Mouse (Mus musculus) myocyte (in vitro differentiated cells): ENCODE data around the gene Evi5l. TPM values are rescaled to one million over a fixed set of nuclear protein-coding genes. Genes with fewer than 3 reads are reported as not detected.

Source experiments
- H3K27me3 ChIP-seq: one replicate; pipeline ENCODE4 v1.6.1; 2011; ENCODE audit not compliant: control insufficient read depth, insufficient read depth, insufficient read length
- H3K36me3 ChIP-seq: one replicate; pipeline ENCODE4 v1.6.1; 2011; ENCODE audit not compliant: control insufficient read depth, insufficient read depth
- H3K4me2 ChIP-seq: one replicate; pipeline ENCODE4 v1.6.1; 2011; ENCODE audit warnings: low read depth, control low read depth
- H3K4me3 ChIP-seq: one replicate; pipeline ENCODE4 v1.5.1; 2011; ENCODE audit warnings: mild to moderate bottlenecking, control low read depth, moderate library complexity
- H3K79me2 ChIP-seq: one replicate; pipeline ENCODE4 v1.6.1; 2011; ENCODE audit not compliant: control insufficient read depth, insufficient read depth
- H3ac ChIP-seq: one replicate; pipeline ENCODE4 v1.6.1; 2011; ENCODE audit not compliant: control insufficient read depth, insufficient read length
- CEBPB ChIP-seq: IDR thresholded peaks from 2 replicates; pipeline ENCODE4 v1.6.1; 2011; ENCODE audit warnings: mild to moderate bottlenecking, moderate library complexity; ENCODE audit not compliant: poor library complexity, insufficient read depth, severe bottlenecking
- E2F4 ChIP-seq: IDR thresholded peaks from one replicate; pipeline ENCODE4 v1.6.1; 2011; ENCODE audit warnings: mild to moderate bottlenecking, control low read depth, moderate library complexity; ENCODE audit not compliant: insufficient read depth
- MAX ChIP-seq: IDR thresholded peaks from one replicate; pipeline ENCODE4 v1.6.1; 2011; ENCODE audit warnings: low read depth, mild to moderate bottlenecking, control low read depth
- MYOD1 ChIP-seq, 3 experiments: IDR thresholded peaks; one replicate each; pipeline ENCODE4 v1.6.1; 2011; ENCODE audit warnings: control low read depth in 2 of 3, low read depth in 2 of 3, mild to moderate bottlenecking in 2 of 3, moderate library complexity in 1 of 3; ENCODE audit not compliant: insufficient read length in 2 of 3, control insufficient read depth in 1 of 3
- MYOG ChIP-seq, 3 experiments: IDR thresholded peaks; one replicate each; pipeline ENCODE4 v1.6.1; 2011; ENCODE audit warnings: control low read depth in 2 of 3, low read depth in 2 of 3, mild to moderate bottlenecking in 2 of 3; ENCODE audit not compliant: insufficient read length in 2 of 3, control insufficient read depth in 1 of 3, insufficient read depth in 1 of 3
- POLR2A ChIP-seq: IDR thresholded peaks from one replicate; pipeline ENCODE4 v1.6.1; 2011; ENCODE audit warnings: low read depth, mild to moderate bottlenecking, control low read depth, moderate library complexity; ENCODE audit not compliant: insufficient read length
- POLR2AphosphoS2 ChIP-seq: IDR thresholded peaks from one replicate; pipeline ENCODE4 v1.6.1; 2011; ENCODE audit warnings: low read depth, control low read depth; ENCODE audit not compliant: insufficient read length
- REST ChIP-seq: IDR thresholded peaks from one replicate; pipeline ENCODE4 v1.6.1; 2011; ENCODE audit warnings: mild to moderate bottlenecking, control low read depth, moderate library complexity; ENCODE audit not compliant: insufficient read depth, insufficient read length
- SRF ChIP-seq: IDR thresholded peaks from one replicate; pipeline ENCODE4 v1.6.1; 2011; ENCODE audit warnings: low read depth; ENCODE audit not compliant: control insufficient read depth, insufficient read length
- TCF12 ChIP-seq: IDR thresholded peaks from one replicate; pipeline ENCODE4 v1.6.1; 2011; ENCODE audit warnings: mild to moderate bottlenecking, control low read depth; ENCODE audit not compliant: poor library complexity, insufficient read depth, severe bottlenecking
- TCF3 ChIP-seq: IDR thresholded peaks from one replicate; pipeline ENCODE4 v1.6.1; 2011; ENCODE audit warnings: low read depth, control low read depth; ENCODE audit not compliant: insufficient read length
- USF1 ChIP-seq: IDR thresholded peaks from one replicate; pipeline ENCODE4 v1.6.1; 2011; ENCODE audit warnings: low read depth, mild to moderate bottlenecking, control low read depth, moderate library complexity
- polyA plus RNA-seq: library from polyadenylated mRNA; unstranded; fragments of >200 nt; fragmentation: generic; extraction: Trizol; gene quantifications from one replicate; pipeline ENCODE4 v1.2.1, GENCODE M21; 2012; ENCODE audit warnings: missing spikeins

Gene Evi5l
- polyA plus RNA-seq, 1 experiment, result 18.0 TPM

DNA sequence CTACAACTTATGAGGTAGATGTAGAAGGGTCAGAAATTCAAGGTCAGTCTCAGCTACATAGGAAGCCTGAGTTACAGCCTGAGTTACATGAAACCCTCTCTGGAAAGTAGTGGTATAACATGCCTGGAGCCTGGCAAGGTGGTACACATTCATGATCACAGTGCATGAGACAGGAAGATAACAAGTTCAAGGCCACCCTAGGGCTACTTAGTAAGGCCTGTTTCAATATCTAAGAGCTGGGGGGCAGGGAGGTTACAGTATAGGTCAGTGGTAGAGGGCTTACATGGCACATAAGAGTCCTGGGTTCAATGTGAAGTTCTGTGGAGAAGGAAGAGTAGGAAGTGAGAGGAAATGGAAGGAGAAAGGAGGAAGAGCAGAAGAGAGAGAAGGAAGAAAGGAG lies 22.2 kb downstream of the Evi5l start:
- H3ac ChIP-seq, result no peak overlapping the region
- no peaks in the 10 kb centered on the region for H3K79me2 ChIP-seq
- H3K4me3 ChIP-seq, result no peak overlapping the region
- TF ChIP-seq POLR2A (no peak), CEBPB (no peak), MYOG (IDR thresholded peaks at IDR 0.05; ENCODE audit: control insufficient read depth in 1 of 3, insufficient read depth in 1 of 3, insufficient read length in 2 of 3, low read depth in 2 of 3) (no peak), REST (no peak), TCF3 (no peak), E2F4 (no peak), SRF (no peak), USF1 (no peak), MYOD1 (IDR thresholded peaks at IDR 0.05; ENCODE audit: control insufficient read depth in 1 of 3, insufficient read length in 2 of 3, low read depth in 2 of 3) (no peak), POLR2AphosphoS2 (no peak), MAX (no peak)
- H3K4me2 ChIP-seq, result no peak overlapping the region
- peaks cover 12% of the 10 kb centered on the region for H3K36me3 ChIP-seq
- no peaks in the 10 kb centered on the region for H3K27me3 ChIP-seq

DNA sequence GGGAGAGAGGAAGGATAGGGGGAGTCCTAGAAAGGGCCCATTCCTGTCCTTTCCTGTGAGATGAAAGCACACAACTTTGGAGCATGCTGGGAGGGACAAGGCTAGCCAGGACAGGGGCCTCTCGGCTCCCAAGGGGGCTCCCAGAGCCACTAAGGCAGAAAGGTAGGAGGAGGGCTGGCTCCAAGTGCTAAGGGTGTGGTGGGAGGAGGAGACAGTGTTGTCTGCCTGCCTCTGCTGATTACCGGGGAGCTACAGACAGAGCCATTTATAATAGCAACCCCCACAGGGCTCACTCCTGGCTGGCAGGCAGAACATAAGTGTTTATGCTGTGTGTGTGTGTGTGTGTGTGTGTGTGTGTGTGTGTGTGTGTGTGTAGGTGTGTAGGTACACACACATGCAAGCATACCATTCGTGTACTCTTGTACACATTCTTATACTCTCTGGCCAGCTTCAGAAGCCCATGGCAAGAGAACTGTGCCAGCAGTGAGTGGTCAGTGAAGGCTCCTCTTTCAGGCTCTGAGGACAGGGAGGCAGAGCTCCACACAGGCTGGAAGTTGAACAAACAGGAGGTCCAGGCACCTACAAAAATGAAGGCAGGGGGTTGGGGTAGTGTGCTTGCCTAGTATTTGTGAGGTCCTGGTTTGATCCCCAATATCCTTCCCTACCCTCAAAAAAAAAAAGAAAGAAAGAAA lies 22.8 kb downstream of the Evi5l start:
- peaks cover 12% of the 10 kb centered on the region for H3K36me3 ChIP-seq
- H3K27me3 ChIP-seq, result no peaks in the 10 kb centered on the region
- no peak for TF ChIP-seq USF1
- no peak for TF ChIP-seq POLR2AphosphoS2
- no peak for TF ChIP-seq POLR2A
- no peak for TF ChIP-seq TCF12
- no peak overlapping the region for H3K4me3 ChIP-seq
- H3K4me2 ChIP-seq, result no peak overlapping the region
- no peak overlapping the region for H3ac ChIP-seq
- no peaks in the 10 kb centered on the region for H3K79me2 ChIP-seq

DNA sequence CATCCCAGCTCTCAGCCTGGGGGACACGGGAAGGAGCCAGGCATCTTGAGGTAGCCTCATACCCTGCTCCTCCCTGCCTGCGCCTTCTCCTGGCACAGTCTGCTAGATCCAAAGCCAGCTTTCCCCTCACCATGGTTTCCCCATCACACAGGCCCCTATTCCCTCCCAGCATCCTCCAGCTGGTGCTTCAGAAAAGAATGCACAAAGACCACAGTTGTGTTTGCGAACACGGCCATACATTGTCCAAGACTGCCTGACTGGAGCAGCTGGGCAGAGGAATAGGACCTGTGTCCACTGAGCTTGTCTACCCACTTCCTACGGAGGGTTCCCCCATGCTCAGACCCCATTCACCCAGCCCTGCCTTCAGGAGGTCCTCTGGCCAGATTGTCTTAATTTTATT lies 25.9 kb downstream of the Evi5l start:
- H3K36me3 ChIP-seq, result peaks cover 9% of the 10 kb centered on the region
- H3K4me2 ChIP-seq, result no peak overlapping the region
- no peak overlapping the region for H3ac ChIP-seq
- H3K4me3 ChIP-seq, result no peak overlapping the region
- H3K27me3 ChIP-seq, result no peaks in the 10 kb centered on the region
- TF ChIP-seq POLR2AphosphoS2 (no peak), CEBPB (no peak), MYOG (IDR thresholded peaks at IDR 0.05; ENCODE audit: control insufficient read depth in 1 of 3, insufficient read depth in 1 of 3, insufficient read length in 2 of 3, low read depth in 2 of 3) (no peak), MAX (no peak), USF1 (no peak)
- H3K79me2 ChIP-seq, result no peaks in the 10 kb centered on the region

DNA sequence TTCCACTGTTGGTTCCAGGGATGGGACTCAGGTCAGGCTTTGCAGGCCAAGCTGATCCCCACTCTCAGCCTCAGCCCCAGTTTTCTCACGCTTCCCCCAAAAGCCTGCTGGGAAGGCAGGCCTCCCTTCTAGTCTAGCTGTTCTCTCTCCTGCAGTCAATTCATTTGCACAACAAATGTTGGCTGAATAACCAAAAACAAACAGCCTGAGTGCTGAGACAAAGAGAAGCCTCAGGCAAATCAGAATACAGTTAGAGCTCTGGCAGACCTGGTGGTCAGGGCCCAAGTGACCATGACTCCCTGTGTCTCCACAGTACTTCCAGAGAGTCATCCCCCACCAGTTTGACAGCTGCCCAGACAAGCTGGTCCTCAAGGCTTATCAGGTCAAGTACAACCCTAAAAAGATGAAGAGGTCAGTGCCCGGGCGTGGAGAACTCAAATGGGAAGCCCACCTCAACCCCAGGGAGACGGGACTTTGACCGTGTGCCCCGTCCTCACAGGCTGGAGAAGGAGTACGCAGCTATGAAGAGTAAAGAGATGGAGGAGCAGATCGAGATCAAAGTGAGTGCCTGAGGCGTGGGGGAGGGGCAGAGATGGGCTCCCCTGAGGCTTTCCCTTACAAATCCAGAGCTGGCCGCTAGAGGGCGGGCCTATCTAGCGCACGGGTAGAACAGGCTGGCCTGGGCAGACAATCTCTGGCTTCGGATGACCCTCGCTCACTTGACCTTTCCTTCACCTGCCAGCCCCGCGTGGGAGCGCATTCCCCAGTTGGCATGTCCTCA lies 26.6 kb downstream of the Evi5l start:
- no peaks in the 10 kb centered on the region for H3K79me2 ChIP-seq
- peaks cover 4% of the 10 kb centered on the region for H3K36me3 ChIP-seq
- no peaks in the 10 kb centered on the region for H3K27me3 ChIP-seq
- H3ac ChIP-seq, result no peak overlapping the region
- H3K4me3 ChIP-seq, result no peak overlapping the region
- TF ChIP-seq TCF3 (no peak), REST (no peak), E2F4 (no peak), MYOD1 (IDR thresholded peaks at IDR 0.05; ENCODE audit: control insufficient read depth in 1 of 3, insufficient read length in 2 of 3, low read depth in 2 of 3) (peak in 1 of 3 experiments; percentile 21), USF1 (no peak), MAX (no peak), POLR2AphosphoS2 (no peak)
- peak overlapping the region; percentile 12 for H3K4me2 ChIP-seq

DNA sequence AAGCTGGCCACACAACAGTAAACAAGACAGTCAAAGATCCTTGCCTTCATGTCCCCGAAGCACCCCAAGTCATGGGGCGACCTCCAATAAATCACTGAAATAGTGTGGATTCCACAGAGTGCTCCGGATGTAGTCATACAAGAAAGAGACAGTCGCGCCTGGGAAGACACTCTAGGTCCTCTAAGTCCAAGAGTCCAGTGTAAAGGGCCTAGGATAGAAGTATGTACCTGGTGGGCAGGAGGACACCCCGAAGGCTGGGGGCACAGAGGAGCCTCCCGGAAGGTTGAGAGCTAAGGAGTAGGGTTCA lies 27.2 kb downstream of the Evi5l start:
- Histone ChIP-seq H3K4me3 (no peak overlapping the region), H3K27me3 (no peaks in the 10 kb centered on the region), H3K36me3 (no peaks in the 10 kb centered on the region), H3K4me2 (peak overlapping the region; percentile 12), H3ac (no peak overlapping the region), H3K79me2 (no peaks in the 10 kb centered on the region)
- TF ChIP-seq E2F4 (no peak), POLR2A (no peak), POLR2AphosphoS2 (no peak), REST (no peak), SRF (no peak), TCF12 (no peak), TCF3 (no peak), MYOD1 (IDR thresholded peaks at IDR 0.05; ENCODE audit: control insufficient read depth in 1 of 3, insufficient read length in 2 of 3, low read depth in 2 of 3) (no peak), MAX (no peak), CEBPB (no peak), USF1 (no peak), MYOG (IDR thresholded peaks at IDR 0.05; ENCODE audit: control insufficient read depth in 1 of 3, insufficient read depth in 1 of 3, insufficient read length in 2 of 3, low read depth in 2 of 3) (no peak)
